Mouse (Mus musculus) MEL (cell line): ENCODE measurements around the gene Fam110a. TPM values are rescaled to one million over a fixed set of nuclear protein-coding genes. Genes with fewer than 3 reads are reported as not detected.

Experiments used
- DNase-seq: peaks from one replicate; pipeline ENCODE4 v3.0.0; 2011; ENCODE audit warnings: low read depth, low spot score
- H3K27ac ChIP-seq: 2 replicates; pipeline ENCODE4 v1.5.1; 2012; ENCODE audit warnings: low read depth, mild to moderate bottlenecking, control low read depth, low read length, moderate library complexity; ENCODE audit not compliant: control insufficient read depth
- H3K27me3 ChIP-seq, 2 experiments: fragments of 150-350 bp in 1 of 2; sonication (generic) in 1 of 2; 2 replicates each; pipeline ENCODE4 v1.6.1; 2012; ENCODE audit warnings: low read length in 2 of 2, mild to moderate bottlenecking in 2 of 2, improper control_type of control experiment in 1 of 2, moderate library complexity in 1 of 2; ENCODE audit not compliant: insufficient read depth in 2 of 2, control insufficient read depth in 1 of 2
- H3K36me3 ChIP-seq, 2 experiments: 2 replicates each; pipeline ENCODE4 v1.6.1; 2012 to 2014; ENCODE audit warnings: low read length in 2 of 2, improper control_type of control experiment in 1 of 2, inconsistent platforms in 1 of 2, mild to moderate bottlenecking in 1 of 2; ENCODE audit not compliant: insufficient read depth in 2 of 2, control insufficient read depth in 1 of 2
- H3K4me1 ChIP-seq, 2 experiments: fragments of 150-350 bp in 1 of 2; sonication (generic) in 1 of 2; 2 replicates each; pipeline ENCODE4 v1.6.1; 2012; ENCODE audit warnings: low read length in 2 of 2, improper control_type of control experiment in 1 of 2, mild to moderate bottlenecking in 1 of 2; ENCODE audit not compliant: insufficient read depth in 2 of 2, control insufficient read depth in 1 of 2
- H3K4me3 ChIP-seq, 2 experiments: fragments of 150-350 bp in 1 of 2; sonication (generic) in 1 of 2; 2 replicates each; pipeline ENCODE4 v1.5.1; 2012; ENCODE audit warnings: low read depth in 2 of 2, low read length in 2 of 2, mild to moderate bottlenecking in 2 of 2, moderate library complexity in 2 of 2, control low read depth in 1 of 2, improper control_type of control experiment in 1 of 2; ENCODE audit not compliant: control insufficient read depth in 1 of 2, insufficient read depth in 1 of 2
- H3K79me2 ChIP-seq: 2 replicates; pipeline ENCODE4 v1.6.1; 2012; ENCODE audit warnings: mild to moderate bottlenecking, low read length, moderate library complexity; ENCODE audit not compliant: control insufficient read depth, poor library complexity, insufficient read depth
- H3K9ac ChIP-seq: 2 replicates; pipeline ENCODE4 v1.6.1; 2012; ENCODE audit warnings: low read depth, mild to moderate bottlenecking, control low read depth, low read length, moderate library complexity; ENCODE audit not compliant: control insufficient read depth, poor library complexity, severe bottlenecking
- H3K9me3 ChIP-seq: fragments of 150-350 bp; sonication (generic); replicated peaks from 2 replicates; pipeline ENCODE4 v1.6.1; 2012; ENCODE audit warnings: mild to moderate bottlenecking, low read length, improper control_type of control experiment, moderate library complexity; ENCODE audit not compliant: insufficient read depth
- ELF1 ChIP-seq: IDR thresholded peaks from 2 replicates; pipeline ENCODE4 v1.6.1; 2014; ENCODE audit warnings: low read depth, mild to moderate bottlenecking, inconsistent platforms, low read length, improper control_type of control experiment, moderate library complexity
- EP300 ChIP-seq, 2 experiments: IDR thresholded peaks; 2 replicates each; pipeline ENCODE4 v1.6.1; 2011; ENCODE audit warnings: improper control_type of control experiment in 2 of 2, low read length in 2 of 2, low read depth in 1 of 2, mild to moderate bottlenecking in 1 of 2
- ETS1 ChIP-seq: IDR thresholded peaks from 2 replicates; pipeline ENCODE4 v1.6.1; 2012; ENCODE audit warnings: low read depth, mild to moderate bottlenecking, inconsistent platforms, low read length, improper control_type of control experiment, moderate library complexity
- GATA1 ChIP-seq: IDR thresholded peaks from 2 replicates; pipeline ENCODE4 v1.6.1; 2011; ENCODE audit warnings: low read depth, low read length, improper control_type of control experiment
- JUND ChIP-seq: IDR thresholded peaks from 2 replicates; pipeline ENCODE4 v1.6.1; 2011; ENCODE audit warnings: low read depth, mild to moderate bottlenecking, improper control_type of control experiment, low read length
- MAZ ChIP-seq: IDR thresholded peaks from 2 replicates; pipeline ENCODE4 v1.6.1; 2012; ENCODE audit warnings: low read depth, mild to moderate bottlenecking, inconsistent platforms, low read length, improper control_type of control experiment
- NRF1 ChIP-seq: IDR thresholded peaks from 2 replicates; pipeline ENCODE4 v1.6.1; 2014; ENCODE audit warnings: low read depth, mild to moderate bottlenecking, inconsistent platforms, low read length, improper control_type of control experiment, moderate library complexity; ENCODE audit not compliant: poor library complexity, insufficient read depth, severe bottlenecking
- POLR2AphosphoS5 ChIP-seq: IDR thresholded peaks from 2 replicates; pipeline ENCODE4 v1.6.1; 2012; ENCODE audit warnings: low read depth, borderline replicate concordance, mild to moderate bottlenecking, inconsistent platforms, low read length, moderate library complexity, mixed read lengths
- SIN3A ChIP-seq: IDR thresholded peaks from 2 replicates; pipeline ENCODE4 v1.6.1; 2012; ENCODE audit warnings: low read length, improper control_type of control experiment, inconsistent platforms
- SMC3 ChIP-seq: IDR thresholded peaks from 2 replicates; pipeline ENCODE4 v1.6.1; 2011; ENCODE audit warnings: low read depth, low read length, improper control_type of control experiment
- TBP ChIP-seq: IDR thresholded peaks from 2 replicates; pipeline ENCODE4 v1.8.0; 2011; ENCODE audit warnings: low read depth, low read length, improper control_type of control experiment
- UBTF ChIP-seq: IDR thresholded peaks from 2 replicates; pipeline ENCODE4 v1.6.1; 2012; ENCODE audit warnings: low read depth, mild to moderate bottlenecking, inconsistent platforms, low read length, improper control_type of control experiment, moderate library complexity, borderline replicate concordance; ENCODE audit not compliant: insufficient read depth
- polyA plus RNA-seq, 2 experiments: library from polyadenylated mRNA; stranded (reverse) in 1 of 2; unstranded in 1 of 2; fragments of >175 nt in 1 of 2; fragments of >200 nt in 1 of 2; gene quantifications; 2 replicates each; pipeline versions ENCODE4 v1.2.1 to v1.2.4; 2012; ENCODE audit warnings: low replicate concordance in 2 of 2, low read depth in 1 of 2; ENCODE audit not compliant: insufficient read length in 2 of 2, insufficient read depth in 1 of 2, missing spikeins in 1 of 2
- total RNA-seq: library from RNA; depleted of rRNA; stranded (reverse); fragments of 300-350 nt; gene quantifications from 2 replicates; pipeline ENCODE4 v1.2.3, GENCODE M21; 2012

The Fam110a gene
- total and polyA plus RNA-seq, 3 experiments, result 5.7 to 10.8 TPM; not detected in 1

DNA sequence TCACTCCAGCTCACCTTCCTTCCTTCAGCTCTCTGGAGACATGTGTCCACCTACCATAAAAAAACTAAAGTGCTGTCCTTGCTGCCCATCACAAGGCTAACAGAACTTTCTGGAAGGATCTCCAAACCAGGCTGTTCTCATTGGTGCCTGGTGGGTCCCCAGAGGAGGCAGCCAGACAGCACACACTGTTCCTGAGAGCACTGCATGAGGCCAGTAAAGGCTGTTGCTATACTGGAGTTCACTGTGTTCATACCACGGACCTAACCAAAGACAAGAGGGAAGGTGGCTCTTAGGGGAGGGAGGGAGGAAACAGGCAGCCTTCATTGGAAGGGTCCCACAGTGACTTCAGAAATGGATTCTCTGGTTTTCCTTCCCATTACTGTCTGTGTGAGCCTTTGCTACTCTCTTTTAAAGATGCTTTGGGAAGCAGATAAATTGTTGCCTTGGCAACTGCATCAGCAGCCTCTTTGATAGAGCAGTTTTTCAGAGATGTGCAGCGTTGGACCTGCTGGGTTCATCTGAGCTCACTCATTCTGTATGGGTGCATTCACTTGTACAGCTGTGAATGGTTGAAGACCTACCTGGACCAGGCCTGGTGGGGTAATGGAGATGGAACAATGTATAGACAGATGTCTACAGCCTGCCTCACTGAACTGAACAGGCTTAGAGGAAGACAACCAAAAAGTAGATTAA lies 30.8 kb downstream of the Fam110a start:
- TF ChIP-seq UBTF (no peak), SMC3 (no peak)
- Histone ChIP-seq H3K4me1 (no peaks in the 10 kb centered on the region), H3K27me3 (no peaks in the 10 kb centered on the region), H3K79me2 (no peaks in the 10 kb centered on the region), H3K36me3 (no peaks in the 10 kb centered on the region), H3K27ac (no peak overlapping the region), H3K4me3 (no peak overlapping the region), H3K9me3 (no peaks in the 10 kb centered on the region), H3K9ac (no peak overlapping the region)
- no peak for DNase-seq

DNA sequence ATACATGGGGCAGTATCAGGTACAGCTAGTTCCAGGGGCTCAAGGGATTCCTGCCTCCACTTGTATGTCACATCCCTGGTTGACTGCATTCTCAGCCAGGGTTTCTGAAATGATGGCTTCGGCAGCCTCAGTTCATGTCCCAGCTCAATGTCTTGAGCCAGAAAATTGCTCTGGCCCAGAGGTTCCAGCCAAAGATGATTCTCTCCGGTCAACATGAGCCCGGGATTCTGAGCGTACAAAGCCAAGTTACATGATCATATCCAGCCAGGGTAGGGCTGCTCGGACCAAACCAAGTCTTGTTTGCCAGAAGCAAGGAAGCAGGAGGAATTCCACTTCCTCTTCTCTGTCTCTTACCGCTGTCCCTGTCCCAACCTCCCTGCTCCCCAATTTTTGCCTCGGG lies 31.7 kb downstream of the Fam110a start:
- Histone ChIP-seq H3K4me3 (no peak overlapping the region), H3K4me1 (no peaks in the 10 kb centered on the region), H3K9me3 (no peaks in the 10 kb centered on the region), H3K27me3 (no peaks in the 10 kb centered on the region), H3K36me3 (no peaks in the 10 kb centered on the region), H3K79me2 (no peaks in the 10 kb centered on the region), H3K27ac (no peak overlapping the region), H3K9ac (no peak overlapping the region)
- TF ChIP-seq JUND, result no peak
- no peak for TF ChIP-seq MAZ
- no peak for TF ChIP-seq ELF1
- no peak for TF ChIP-seq EP300 (IDR thresholded peaks at IDR 0.05; ENCODE audit: low read depth in 1 of 2, low read length in 2 of 2)
- no peak for TF ChIP-seq ETS1
- no peak for TF ChIP-seq NRF1
- no peak for TF ChIP-seq GATA1
- no peak for DNase-seq

DNA sequence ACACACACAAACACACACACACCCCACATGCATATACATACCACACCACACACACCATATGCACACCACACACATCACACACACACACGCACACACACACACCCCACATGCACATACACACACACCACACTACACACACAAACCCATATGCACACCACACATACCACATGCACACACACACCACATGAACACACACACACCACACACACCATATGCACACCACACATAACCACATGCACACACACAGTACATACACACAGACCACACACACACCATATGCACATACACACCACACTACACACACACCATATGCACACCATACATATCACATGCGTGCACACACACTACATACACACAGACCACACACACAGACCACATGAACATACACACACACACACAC lies 32.4 kb downstream of the Fam110a start:
- no peak for DNase-seq
- Histone ChIP-seq H3K4me1 (no peaks in the 10 kb centered on the region), H3K27ac (no peak overlapping the region), H3K9me3 (no peaks in the 10 kb centered on the region), H3K79me2 (no peaks in the 10 kb centered on the region), H3K9ac (no peak overlapping the region), H3K4me3 (no peak overlapping the region), H3K36me3 (no peaks in the 10 kb centered on the region), H3K27me3 (no peaks in the 10 kb centered on the region)
- peak; percentile 85; the same call in 1 of the 2 replicates for TF ChIP-seq POLR2AphosphoS5
- no peak for TF ChIP-seq SIN3A
- no peak for TF ChIP-seq TBP
